16 mouse cellular contexts compared by ENCODE assay signal in genomic region chr5:23512556-23512955, GRCm38 (mm10).
"Had no signal": no experiment of that assay in that cellular context is flagged by ENCODE, and none has a peak within 500 bp of the region (broad histone marks: within the 10 kb centered on the region; RNA-seq: fewer than 3 reads in every experiment).

No protein-coding gene starts in this region.

- DNase-seq: retina, postnatal 1 day; right cerebral cortex, adult 18-20 months; right cerebral cortex, postnatal 14 days; right cerebral cortex, postnatal 25 days; right cerebral cortex, postnatal 4 days; spleen, adult 18-20 months; thymus, adult 18-20 months; thymus, adult 2 months; thymus, postnatal 14 days; thymus, postnatal 25 days; thymus, postnatal 36 days; thymus, postnatal 4 days had no signal

- H3K4me3 ChIP-seq: neural tube, embryonic 13.5 days; neural tube, embryonic 15.5 days; stomach, embryonic 15.5 days had no signal

- H3K9me3 ChIP-seq: neural tube, embryonic 13.5 days; neural tube, embryonic 15.5 days; stomach, embryonic 15.5 days had no signal

- H3K27me3 ChIP-seq: neural tube, embryonic 13.5 days; neural tube, embryonic 15.5 days; stomach, embryonic 15.5 days had no signal

- H3K4me1 ChIP-seq: neural tube, embryonic 15.5 days; stomach, embryonic 15.5 days had no signal

- H3K27ac ChIP-seq: neural tube, embryonic 13.5 days; neural tube, embryonic 15.5 days; stomach, embryonic 15.5 days; stomach, postnatal 0 days had no signal
